Mouse (Mus musculus): Measurements from ENCODE around the gene Unc13c.

- TF ChIP-seq POLR2A (IDR thresholded peaks at IDR 0.05; ENCODE audit: extremely low read depth, insufficient read depth, low read length) (no peak), CTCF (IDR thresholded peaks at IDR 0.05; ENCODE audit: extremely low read depth, insufficient read depth, low read length) (no peak)
These were observed 3.7 kb upstream of the Unc13c start for GRCm38 (mm10) chr9:73972327-73972988.

Measured in cortical plate, adult 2 months (tissue).